Mouse (Mus musculus) kidney, postnatal 4 days (tissue): ENCODE data around the gene Trim41.
"Not testable (repeated sequence)": the region's sequence is repeated elsewhere in the genome, so short reads cannot be mapped to it uniquely, and the experiment has no call there.

ENCODE experiments used
- DNase-seq, 2 experiments: peaks; one replicate each; pipeline ENCODE4 v3.0.0; 2021; ENCODE audit warnings: mixed read lengths in 2 of 2

The Trim41 gene

GRCm38 (mm10) chr11:48810142-48810541 lies 7.0 kb downstream of the Trim41 start:
- no peak for DNase-seq

GRCm38 (mm10) chr11:48809434-48809830 lies 7.7 kb downstream of the Trim41 start:
- no peak for DNase-seq

GRCm38 (mm10) chr11:48808737-48809433 lies 8.3 kb downstream of the Trim41 start:
- DNase-seq = peak; percentile 29 to 40

GRCm38 (mm10) chr11:48808304-48808646 lies 8.9 kb downstream of the Trim41 start:
- no peak for DNase-seq

- DNase-seq = no peak
These were observed 9.4 kb downstream of the Trim41 start for GRCm38 (mm10) chr11:48807563-48808303.

- DNase-seq = peak; percentile 29 to 31
These were observed 10.1 kb downstream of the Trim41 start for GRCm38 (mm10) chr11:48806856-48807562.

GRCm38 (mm10) chr11:48804922-48805321 lies 12.2 kb downstream of the Trim41 start:
- no peak for DNase-seq

- no peak for DNase-seq
These were observed 13.2 kb downstream of the Trim41 start for GRCm38 (mm10) chr11:48803988-48804387.

GRCm38 (mm10) chr11:48801831-48802772 lies 15.1 kb downstream of the Trim41 start:
- no peak for DNase-seq

GRCm38 (mm10) chr11:48799921-48800701 lies 17.0 kb downstream of the Trim41 start, which contains the start of gene Rack1:
Rack1 (plus strand) TSS chr11:48800332.
- peak; percentile 89 to 94 for DNase-seq

GRCm38 (mm10) chr11:48798984-48799920 lies 17.9 kb downstream of the Trim41 start:
- DNase-seq = no peak

GRCm38 (mm10) chr11:48798308-48798707 lies 18.8 kb downstream of the Trim41 start:
- no peak for DNase-seq

- no peak for DNase-seq
These were observed 19.9 kb downstream of the Trim41 start for GRCm38 (mm10) chr11:48797287-48797686.

GRCm38 (mm10) chr11:48796290-48796689 lies 20.9 kb downstream of the Trim41 start:
- no peak for DNase-seq

- DNase-seq = peak in 1 of 2 experiments; percentile 52
These were observed 21.9 kb downstream of the Trim41 start for GRCm38 (mm10) chr11:48795221-48795620.

- DNase-seq = no peak
These were observed 24.0 kb downstream of the Trim41 start for GRCm38 (mm10) chr11:48793184-48793583.

- not testable (repeated sequence) for DNase-seq
These were observed 25.3 kb downstream of the Trim41 start for GRCm38 (mm10) chr11:48791894-48792293.

GRCm38 (mm10) chr11:48790946-48791345 lies 26.2 kb downstream of the Trim41 start:
- peak; percentile 35 to 57 for DNase-seq

- peak; percentile 94 for DNase-seq
These were observed 27.0 kb downstream of the Trim41 start for GRCm38 (mm10) chr11:48789973-48790823.
